32 mouse cellular contexts compared by ENCODE assay signal in the genomic region with DNA sequence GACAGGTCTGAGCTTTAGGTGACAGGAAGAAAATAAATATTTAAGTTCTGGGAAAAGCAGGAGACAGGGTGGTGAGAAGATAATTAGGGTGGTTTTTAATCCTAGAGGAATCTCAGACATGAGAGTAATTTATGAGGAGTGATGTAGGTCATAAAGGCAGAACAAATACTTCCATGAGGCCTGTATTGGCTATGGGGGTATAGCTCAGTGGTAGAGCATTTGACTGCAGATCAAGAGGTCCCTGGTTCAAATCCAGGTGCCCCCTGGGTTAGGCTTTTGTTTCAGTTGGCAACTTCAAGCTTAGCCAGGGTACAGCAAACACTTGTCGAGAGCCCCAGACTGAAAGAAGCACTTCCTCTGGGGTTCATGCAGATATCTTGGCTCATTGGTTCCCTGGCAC.
"Had no signal": no experiment of that assay in that cellular context is flagged by ENCODE, and none has a peak within 500 bp of the region (broad histone marks: within the 10 kb centered on the region; RNA-seq: fewer than 3 reads in every experiment).

No protein-coding gene starts in this region.

- H3K9ac ChIP-seq: limb, embryonic 12.5 days; limb, embryonic 13.5 days; limb, embryonic 15.5 days; liver, embryonic 12.5 days; liver, embryonic 13.5 days; liver, embryonic 14.5 days; liver, embryonic 15.5 days; liver, postnatal 0 days; lung, embryonic 14.5 days; lung, embryonic 15.5 days; midbrain, embryonic 12.5 days; midbrain, embryonic 13.5 days; midbrain, embryonic 15.5 days; neural tube, embryonic 12.5 days had no signal

- DNase-seq: left cerebral cortex, postnatal 4 days; liver; liver, embryonic 13.5 days; liver, postnatal 0 days; lung, adult 18-20 months; lung, adult 2 months; lung, embryonic 14.5 days; lung, postnatal 10 days; lung, postnatal 14 days; lung, postnatal 36 days; lung, postnatal 4 days; midbrain, embryonic 14.5 days had no signal

- ATAC-seq: liver, embryonic 12.5 days; liver, postnatal 0 days; lung, postnatal 0 days; midbrain, embryonic 13.5 days; midbrain, embryonic 15.5 days; midbrain, embryonic 16.5 days had no signal

- H3K27ac ChIP-seq: limb, embryonic 10.5 days; limb, embryonic 12.5 days; limb, embryonic 13.5 days; limb, embryonic 15.5 days; liver, embryonic 12.5 days; liver, embryonic 13.5 days; liver, embryonic 14.5 days; liver, embryonic 15.5 days; lung, embryonic 15.5 days; macrophage; midbrain, embryonic 10.5 days; midbrain, embryonic 12.5 days; midbrain, embryonic 13.5 days; midbrain, embryonic 15.5 days; neural tube, embryonic 12.5 days had no signal

- H3K4me1 ChIP-seq: liver, embryonic 13.5 days; liver, embryonic 15.5 days; lung, embryonic 15.5 days; neural tube, embryonic 12.5 days had no signal

- H3K4me3 ChIP-seq: limb, embryonic 10.5 days; limb, embryonic 12.5 days; limb, embryonic 13.5 days; limb, embryonic 15.5 days; liver, embryonic 12.5 days; liver, embryonic 13.5 days; liver, embryonic 15.5 days; lung, embryonic 15.5 days; megakaryocyte, embryonic 14.5 days; midbrain, embryonic 10.5 days; midbrain, embryonic 12.5 days; midbrain, embryonic 13.5 days; midbrain, embryonic 15.5 days; myocyte; neural tube, embryonic 12.5 days had no signal

- H3K9me3 ChIP-seq: limb, embryonic 10.5 days; limb, embryonic 12.5 days; limb, embryonic 13.5 days; limb, embryonic 15.5 days; liver, embryonic 12.5 days; liver, embryonic 13.5 days; liver, embryonic 15.5 days; lung, embryonic 15.5 days; megakaryocyte, embryonic 14.5 days; midbrain, embryonic 10.5 days; midbrain, embryonic 12.5 days; midbrain, embryonic 13.5 days; midbrain, embryonic 15.5 days; neural tube, embryonic 12.5 days had no signal

- H3K4me2 ChIP-seq: limb, embryonic 12.5 days; limb, embryonic 13.5 days; limb, embryonic 15.5 days; liver, embryonic 11.5 days; liver, embryonic 12.5 days; liver, embryonic 13.5 days; liver, embryonic 15.5 days; lung, embryonic 14.5 days; lung, embryonic 15.5 days; midbrain, embryonic 11.5 days; midbrain, embryonic 12.5 days; midbrain, embryonic 13.5 days; midbrain, embryonic 15.5 days; neural tube, embryonic 12.5 days had no signal

- H3K27me3 ChIP-seq: limb, embryonic 12.5 days; limb, embryonic 15.5 days; liver, embryonic 13.5 days; neural tube, embryonic 12.5 days had no signal

- H3K36me3 ChIP-seq: limb, embryonic 10.5 days; limb, embryonic 12.5 days; limb, embryonic 13.5 days; limb, embryonic 15.5 days; liver, embryonic 12.5 days; liver, embryonic 13.5 days; liver, embryonic 15.5 days; lung, embryonic 15.5 days; midbrain, embryonic 10.5 days; midbrain, embryonic 12.5 days; midbrain, embryonic 13.5 days; midbrain, embryonic 15.5 days; neural tube, embryonic 12.5 days had no signal
